Mouse (Mus musculus): ENCODE results near the gene Nfkb2. TPM values are rescaled to one million over a fixed set of nuclear protein-coding genes. Genes with fewer than 3 reads are reported as not detected.

Gene Nfkb2
- polyA plus RNA-seq, 1 experiment, result 47.8 TPM

DNA sequence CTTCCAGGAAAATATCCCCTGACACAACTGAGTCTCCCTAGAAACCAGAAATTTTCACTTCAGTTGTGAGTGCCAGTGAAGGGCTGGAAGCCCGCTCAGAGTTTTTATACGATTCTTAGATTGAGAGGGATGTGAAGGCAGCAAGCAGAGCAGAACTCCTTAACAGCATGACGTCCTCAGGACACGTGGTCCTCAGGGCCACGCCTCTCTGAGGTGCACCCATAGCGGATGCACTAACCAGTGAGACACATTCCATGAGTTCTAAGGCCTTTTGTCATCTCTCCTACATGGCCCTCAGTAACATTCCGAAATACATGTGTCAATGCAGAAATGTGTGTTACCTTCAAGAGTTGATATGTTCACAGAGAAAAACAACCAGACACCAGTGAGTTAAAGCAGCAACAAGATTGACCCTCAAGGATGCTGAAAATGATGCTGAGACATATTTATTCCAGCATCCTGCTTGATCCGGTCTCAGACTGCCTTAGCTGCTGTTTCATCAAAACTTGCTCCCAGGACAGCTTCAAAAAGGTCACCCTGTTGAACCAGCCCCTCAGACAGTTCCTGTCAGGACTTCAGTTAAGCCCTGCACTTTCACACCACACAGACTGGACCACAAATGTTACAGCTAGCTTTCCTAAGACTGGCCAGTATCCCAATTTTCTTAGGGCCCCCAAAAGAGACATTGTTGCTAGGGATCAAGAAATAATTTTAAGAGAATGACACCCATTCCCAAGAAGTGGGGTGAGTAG lies 3.6 kb upstream of the Nfkb2 start:
- H3K79me3 ChIP-seq (ENCODE audit: low read depth), result no peaks in the 10 kb centered on the region
- H3K79me2 ChIP-seq (ENCODE audit: control insufficient read depth, insufficient read depth), result no peaks in the 10 kb centered on the region
- H3K4me3 ChIP-seq (ENCODE audit: insufficient read depth, poor library complexity, severe bottlenecking), result no peak overlapping the region
- no peak overlapping the region for H3ac ChIP-seq (ENCODE audit: control insufficient read depth, insufficient read length, low read depth)
- H3K36me3 ChIP-seq (ENCODE audit: control insufficient read depth, insufficient read depth), result no peaks in the 10 kb centered on the region
- TF ChIP-seq MYOD1 (IDR thresholded peaks at IDR 0.05; ENCODE audit: control insufficient read depth, insufficient read length, low read depth) (no peak), USF1 (IDR thresholded peaks at IDR 0.05; ENCODE audit: low read depth) (peak; percentile 81), CTCF (IDR thresholded peaks at IDR 0.05; ENCODE audit: control insufficient read depth, insufficient read depth, insufficient read length) (no peak), CEBPB (IDR thresholded peaks at IDR 0.05; ENCODE audit: low read depth) (no peak)
- no peaks in the 10 kb centered on the region for H3K27me3 ChIP-seq (ENCODE audit: control insufficient read depth, insufficient read depth, insufficient read length)

DNA sequence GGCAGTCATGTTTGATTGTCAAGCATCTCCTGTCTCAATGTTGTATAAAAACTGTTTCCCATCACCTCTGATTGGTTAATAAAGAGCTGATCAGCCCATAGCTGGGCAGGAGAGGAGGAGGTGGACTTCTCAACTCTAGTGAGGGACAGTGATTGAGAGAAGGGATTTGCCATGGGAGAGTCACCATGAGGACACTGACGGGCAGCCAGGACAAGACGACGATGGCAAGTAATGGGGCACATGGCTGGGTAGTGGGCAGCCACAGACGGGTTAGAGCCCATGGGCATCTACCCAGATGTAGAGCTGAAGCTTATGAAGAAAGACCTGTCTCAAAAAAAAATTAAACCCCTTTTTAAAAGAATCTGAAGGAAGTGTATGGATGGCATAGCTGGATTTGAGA lies 1.6 kb upstream of the Nfkb2 start:
- Histone ChIP-seq H3K27me3 (ENCODE audit: control insufficient read depth, insufficient read depth, insufficient read length) (no peaks in the 10 kb centered on the region), H3K36me3 (ENCODE audit: control insufficient read depth, insufficient read depth) (peaks cover 8% of the 10 kb centered on the region), H3K79me2 (ENCODE audit: control insufficient read depth, insufficient read depth) (peaks cover 17% of the 10 kb centered on the region), H3K79me3 (ENCODE audit: low read depth) (no peaks in the 10 kb centered on the region), H3K4me3 (ENCODE audit: insufficient read depth, poor library complexity, severe bottlenecking) (no peak overlapping the region), H3ac (ENCODE audit: control insufficient read depth, insufficient read length, low read depth) (no peak overlapping the region)
- no peak for TF ChIP-seq MAX (IDR thresholded peaks at IDR 0.05)
- no peak for TF ChIP-seq FOSL1 (IDR thresholded peaks at IDR 0.05; ENCODE audit: insufficient read depth, low read length, poor library complexity, severe bottlenecking)
- TF ChIP-seq MYOG (IDR thresholded peaks at IDR 0.05; ENCODE audit: control insufficient read depth, extremely low read depth, insufficient read length), result no peak
- TF ChIP-seq MYOD1 (IDR thresholded peaks at IDR 0.05; ENCODE audit: control insufficient read depth, insufficient read length, low read depth), result no peak
- no peak for TF ChIP-seq CTCF (IDR thresholded peaks at IDR 0.05; ENCODE audit: control insufficient read depth, insufficient read depth, insufficient read length)
- TF ChIP-seq CEBPB (IDR thresholded peaks at IDR 0.05; ENCODE audit: low read depth), result no peak
- no peak for TF ChIP-seq USF1 (IDR thresholded peaks at IDR 0.05; ENCODE audit: low read depth)

DNA sequence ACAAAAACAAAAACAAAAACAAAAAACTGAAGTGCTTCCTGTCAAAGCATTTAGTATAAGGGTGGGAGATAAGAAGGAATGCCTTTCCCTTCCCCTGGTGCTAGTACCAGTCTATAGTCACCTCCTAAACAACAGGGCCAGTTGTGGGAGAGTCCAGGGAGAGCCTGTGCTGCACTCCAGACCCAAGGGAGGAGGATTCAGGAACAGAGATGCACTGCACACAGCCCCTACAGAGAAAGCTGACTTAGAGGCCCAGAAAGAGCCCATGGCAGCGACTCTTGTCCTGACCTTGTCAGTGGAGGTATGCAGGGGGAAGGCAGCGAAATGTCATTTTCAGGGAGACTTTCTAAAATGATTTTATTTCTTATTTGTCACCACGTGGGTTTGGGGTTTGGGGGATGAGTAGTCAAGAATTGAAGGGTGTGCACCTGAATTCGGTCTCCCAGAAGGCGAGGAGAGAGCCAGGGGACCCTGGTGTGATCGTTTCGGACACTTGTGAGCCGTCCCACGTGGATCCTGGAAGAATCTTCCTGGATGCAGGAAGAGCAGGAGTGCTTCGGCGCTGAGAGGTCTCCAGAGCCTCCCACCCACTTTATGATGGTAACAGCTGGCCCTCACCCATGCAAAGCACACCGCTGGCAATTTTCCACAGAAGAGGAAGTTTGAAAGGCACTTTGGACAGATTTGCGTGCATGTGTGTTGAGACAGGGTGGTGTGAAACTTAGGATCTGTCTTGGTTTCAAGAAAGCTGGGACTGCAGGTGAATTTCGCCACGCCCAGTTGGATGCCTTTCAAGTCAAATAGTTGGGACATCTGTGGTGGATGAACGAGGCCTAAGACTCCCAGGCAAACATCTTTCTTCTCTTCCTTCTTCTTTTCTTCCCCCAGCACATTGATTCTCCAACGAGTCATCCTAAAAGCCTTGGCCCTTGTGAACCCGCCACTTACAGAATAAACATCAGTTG lies 587 bp upstream of the Nfkb2 start:
- TF ChIP-seq MAX (IDR thresholded peaks at IDR 0.05) (no peak), FOSL1 (IDR thresholded peaks at IDR 0.05; ENCODE audit: insufficient read depth, low read length, poor library complexity, severe bottlenecking) (no peak), MYOG (IDR thresholded peaks at IDR 0.05; ENCODE audit: control insufficient read depth, extremely low read depth, insufficient read length) (no peak), USF1 (IDR thresholded peaks at IDR 0.05; ENCODE audit: low read depth) (no peak), MYOD1 (IDR thresholded peaks at IDR 0.05; ENCODE audit: control insufficient read depth, insufficient read length, low read depth) (no peak), CEBPB (IDR thresholded peaks at IDR 0.05; ENCODE audit: low read depth) (no peak)
- peaks cover 17% of the 10 kb centered on the region for H3K36me3 ChIP-seq (ENCODE audit: control insufficient read depth, insufficient read depth)

DNA sequence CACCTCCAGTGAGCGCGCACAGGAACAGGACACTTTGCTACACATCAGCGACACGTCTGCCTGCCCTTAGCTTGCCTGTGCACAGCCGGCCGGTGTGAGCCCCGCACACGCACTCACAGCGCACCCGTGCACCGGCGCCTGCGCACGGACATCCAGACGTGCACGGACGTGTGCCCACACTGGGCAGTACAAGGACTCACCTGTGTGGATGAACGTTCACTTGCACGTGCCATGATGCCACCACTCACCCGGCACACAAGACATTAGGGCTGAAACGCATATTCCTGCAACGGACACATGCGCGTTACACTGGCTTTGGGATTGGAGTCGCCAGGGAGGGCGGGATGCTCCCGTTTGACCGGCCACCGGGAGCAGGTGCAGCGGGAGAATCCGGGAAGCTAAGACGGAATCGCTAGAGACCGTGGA lies 801 bp downstream of the Nfkb2 start:
- H3K4me3 ChIP-seq (ENCODE audit: insufficient read depth, poor library complexity, severe bottlenecking), result peak overlapping the region; percentile 84
- H3K36me3 ChIP-seq (ENCODE audit: control insufficient read depth, insufficient read depth), result peaks cover 27% of the 10 kb centered on the region
- H3K79me2 ChIP-seq (ENCODE audit: control insufficient read depth, insufficient read depth), result peaks cover 17% of the 10 kb centered on the region
- TF ChIP-seq FOSL1 (IDR thresholded peaks at IDR 0.05; ENCODE audit: insufficient read depth, low read length, poor library complexity, severe bottlenecking), result no peak
- TF ChIP-seq USF1 (IDR thresholded peaks at IDR 0.05; ENCODE audit: low read depth), result no peak
- TF ChIP-seq CEBPB (IDR thresholded peaks at IDR 0.05; ENCODE audit: low read depth), result no peak
- TF ChIP-seq MAX (IDR thresholded peaks at IDR 0.05), result no peak
- no peak for TF ChIP-seq CTCF (IDR thresholded peaks at IDR 0.05; ENCODE audit: control insufficient read depth, insufficient read depth, insufficient read length)
- no peak for TF ChIP-seq MYOG (IDR thresholded peaks at IDR 0.05; ENCODE audit: control insufficient read depth, extremely low read depth, insufficient read length)
- TF ChIP-seq MYOD1 (IDR thresholded peaks at IDR 0.05; ENCODE audit: control insufficient read depth, insufficient read length, low read depth), result no peak
- no peaks in the 10 kb centered on the region for H3K27me3 ChIP-seq (ENCODE audit: control insufficient read depth, insufficient read depth, insufficient read length)
- peak overlapping the region; percentile 45 for H3ac ChIP-seq (ENCODE audit: control insufficient read depth, insufficient read length, low read depth)
- no peaks in the 10 kb centered on the region for H3K79me3 ChIP-seq (ENCODE audit: low read depth)

More for the DNA sequence above, 587 bp upstream of the Nfkb2 start:
- Histone ChIP-seq H3K27me3 (ENCODE audit: control insufficient read depth, insufficient read depth, insufficient read length) (no peaks in the 10 kb centered on the region), H3K79me2 (ENCODE audit: control insufficient read depth, insufficient read depth) (peaks cover 17% of the 10 kb centered on the region), H3K79me3 (ENCODE audit: low read depth) (no peaks in the 10 kb centered on the region), H3ac (ENCODE audit: control insufficient read depth, insufficient read length, low read depth) (peak overlapping the region; percentile 33), H3K4me3 (ENCODE audit: insufficient read depth, poor library complexity, severe bottlenecking) (no peak overlapping the region)

DNA sequence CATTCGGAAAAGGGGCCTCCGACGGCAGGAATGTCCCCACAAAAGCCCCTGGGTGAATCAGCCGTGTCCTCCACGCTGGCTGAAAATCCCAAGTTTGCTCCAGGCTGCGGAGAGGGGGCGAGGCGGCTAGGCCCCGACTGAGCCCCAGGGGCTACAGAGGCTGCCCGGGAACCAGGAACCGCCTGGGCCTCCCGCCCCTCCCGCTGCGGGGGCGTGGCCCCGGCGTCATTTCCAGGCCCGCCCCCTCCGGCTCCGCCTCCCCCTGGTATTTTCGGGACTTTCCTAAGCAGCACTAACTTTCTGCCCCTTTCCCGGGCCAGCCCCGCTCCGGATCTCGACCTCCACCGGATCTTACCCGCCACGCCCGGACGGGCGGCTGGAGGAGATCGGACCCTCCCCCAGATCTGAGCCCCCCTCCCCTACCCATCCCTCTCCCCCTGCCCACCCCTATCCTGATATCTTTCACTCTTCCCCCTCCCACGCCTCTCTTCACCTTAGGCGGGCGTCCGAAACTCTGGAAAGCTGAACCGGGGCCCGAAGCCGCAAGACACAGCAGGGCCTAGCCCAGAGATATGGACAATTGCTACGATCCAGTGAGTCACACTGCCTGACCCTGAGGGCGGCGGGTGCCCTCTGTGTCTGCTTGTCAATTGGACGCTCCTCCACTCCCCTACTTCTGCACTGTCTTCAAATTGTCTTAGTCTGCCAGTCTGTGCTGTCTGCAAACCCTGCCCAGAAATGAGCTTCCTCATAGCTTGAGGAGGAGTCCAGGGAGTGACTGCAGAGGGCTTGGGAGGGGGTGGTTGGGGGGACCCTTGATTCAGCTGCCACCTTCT lies 1.5 kb downstream of the Nfkb2 start:
- H3K27me3 ChIP-seq (ENCODE audit: control insufficient read depth, insufficient read depth, insufficient read length), result no peaks in the 10 kb centered on the region
- H3K79me2 ChIP-seq (ENCODE audit: control insufficient read depth, insufficient read depth), result peaks cover 17% of the 10 kb centered on the region
- no peak for TF ChIP-seq CEBPB (IDR thresholded peaks at IDR 0.05; ENCODE audit: low read depth)
- no peak for TF ChIP-seq MYOD1 (IDR thresholded peaks at IDR 0.05; ENCODE audit: control insufficient read depth, insufficient read length, low read depth)
- TF ChIP-seq USF1 (IDR thresholded peaks at IDR 0.05; ENCODE audit: low read depth), result no peak
- TF ChIP-seq MYOG (IDR thresholded peaks at IDR 0.05; ENCODE audit: control insufficient read depth, extremely low read depth, insufficient read length), result no peak
- TF ChIP-seq MAX (IDR thresholded peaks at IDR 0.05), result no peak
- TF ChIP-seq CTCF (IDR thresholded peaks at IDR 0.05; ENCODE audit: control insufficient read depth, insufficient read depth, insufficient read length), result no peak
- TF ChIP-seq FOSL1 (IDR thresholded peaks at IDR 0.05; ENCODE audit: insufficient read depth, low read length, poor library complexity, severe bottlenecking), result no peak
- peak overlapping the region; percentile 64 for H3ac ChIP-seq (ENCODE audit: control insufficient read depth, insufficient read length, low read depth)
- peak overlapping the region; percentile 84 for H3K4me3 ChIP-seq (ENCODE audit: insufficient read depth, poor library complexity, severe bottlenecking)
- H3K79me3 ChIP-seq (ENCODE audit: low read depth), result no peaks in the 10 kb centered on the region
- H3K36me3 ChIP-seq (ENCODE audit: control insufficient read depth, insufficient read depth), result peaks cover 31% of the 10 kb centered on the region
